17 mouse cellular contexts compared by ENCODE assay signal in the genomic region with DNA sequence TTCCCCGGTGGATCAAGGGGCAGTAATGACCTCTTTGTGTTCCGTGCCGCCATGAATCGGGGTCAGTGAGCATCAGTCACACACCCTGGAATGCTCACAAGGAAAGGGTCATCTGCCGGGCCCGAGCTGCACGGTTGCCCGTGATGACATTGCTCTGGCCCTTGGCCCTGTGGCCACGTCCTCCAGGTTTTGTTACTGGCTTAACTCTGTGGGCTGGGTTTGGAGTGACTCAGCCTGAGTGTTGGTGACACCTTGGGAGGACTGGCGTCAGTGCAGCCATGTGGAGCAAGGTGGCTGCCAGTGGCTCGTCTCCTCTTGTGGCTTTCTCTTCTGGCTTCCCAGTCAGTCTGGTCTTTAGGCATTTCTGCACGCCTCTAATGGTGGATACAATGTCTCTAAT. TPM values are rescaled to one million over a fixed set of nuclear protein-coding genes. Genes with fewer than 3 reads are reported as not detected.
A peak's percentile ranks its signal among the peaks of the same experiment; 100 is the strongest.
DNase-seq lines count a peak whose midpoint lies in the region; ATAC-seq and TF ChIP-seq lines count a peak whose summit lies in the region.
"Had no signal": no experiment of that assay in that cellular context is flagged by ENCODE, and none has a peak within 500 bp of the region (broad histone marks: within the 10 kb centered on the region; RNA-seq: fewer than 3 reads in every experiment).

No protein-coding gene starts in this region.

- H3K36me3 ChIP-seq in heart, adult 2 months (ENCODE audit: control insufficient read depth, insufficient read depth, low read length): no peaks in the 10 kb centered on the region
- no peaks in the 10 kb centered on the region for H3K36me3 ChIP-seq in liver, embryonic 16.5 days (ENCODE audit: control insufficient read depth, insufficient read depth)
- H3K36me3 ChIP-seq in midbrain, embryonic 13.5 days: peaks cover 3% of the 10 kb centered on the region; the same call in 1 of the 2 replicates
- H3K36me3 ChIP-seq: heart, embryonic 15.5 days; limb, embryonic 15.5 days; neural tube, embryonic 15.5 days; stomach, embryonic 15.5 days had no signal

- H3K4me3 ChIP-seq in heart, adult 2 months: no peak overlapping the region
- no peak overlapping the region for H3K4me3 ChIP-seq in liver, embryonic 16.5 days (ENCODE audit: low read depth, low read length)
- H3K4me3 ChIP-seq in midbrain, embryonic 13.5 days (replicated peaks): no peak overlapping the region
- H3K4me3 ChIP-seq: heart, embryonic 15.5 days; limb, embryonic 15.5 days; neural tube, embryonic 15.5 days; stomach, embryonic 15.5 days had no signal

- DNase-seq in heart, adult 2 months: peak in 1 of 2 experiments; percentile 41
- DNase-seq in heart, adult 8-10 months (ENCODE audit: low spot score): no peak
- DNase-seq in adrenal gland, adult 2 months: peak; percentile 82
- DNase-seq in brain, adult 2 months (ENCODE audit: low read depth, low spot score): peak; percentile 35
- no peak for DNase-seq in layer of hippocampus, adult 9-11 months
- DNase-seq: kidney, adult 9 months had no signal

- 70% methylated on average over 12 of the region's 12 CpGs for WGBS in heart, adult 2 months
- WGBS in liver, embryonic 16.5 days (ENCODE audit: insufficient replicate concordance): 81% methylated on average over 12 of the region's 12 CpGs
- 88% methylated on average over 12 of the region's 12 CpGs for WGBS in midbrain, embryonic 13.5 days

- ATAC-seq in liver, embryonic 16.5 days (ENCODE audit: low read depth): peak; percentile 22; the same call in 1 of the 2 replicates
- no peak for ATAC-seq in midbrain, embryonic 13.5 days
- ATAC-seq: activated CD4-positive, CD25-positive, alpha-beta regulatory T cell, adult 4 months; forebrain, embryonic 16.5 days had no signal

- H3K9ac ChIP-seq in heart, adult 2 months (ENCODE audit: low read depth, low read length): no peak overlapping the region
- H3K9ac ChIP-seq in liver, embryonic 16.5 days (ENCODE audit: low read depth, low read length): no peak overlapping the region
- H3K9ac ChIP-seq in midbrain, embryonic 13.5 days (replicated peaks): no peak overlapping the region
- H3K9ac ChIP-seq: heart, embryonic 15.5 days; hindbrain, embryonic 14.5 days; limb, embryonic 15.5 days; neural tube, embryonic 15.5 days; stomach, embryonic 15.5 days had no signal

- no peaks in the 10 kb centered on the region for H3K9me3 ChIP-seq in liver, embryonic 16.5 days (replicated peaks; ENCODE audit: control insufficient read depth, low read length)
- no peaks in the 10 kb centered on the region for H3K9me3 ChIP-seq in midbrain, embryonic 13.5 days
- H3K9me3 ChIP-seq: G1E; heart, embryonic 15.5 days; limb, embryonic 15.5 days; neural tube, embryonic 15.5 days; stomach, embryonic 15.5 days had no signal

- H3K4me1 ChIP-seq in heart, adult 2 months (ENCODE audit: control insufficient read depth, insufficient read depth, low read length): peaks cover 7% of the 10 kb centered on the region
- H3K4me1 ChIP-seq in liver, embryonic 16.5 days (ENCODE audit: control insufficient read depth, low read depth, low read length): no peaks in the 10 kb centered on the region
- no peaks in the 10 kb centered on the region for H3K4me1 ChIP-seq in midbrain, embryonic 13.5 days (replicated peaks)
- H3K4me1 ChIP-seq: neural tube, embryonic 15.5 days had no signal

- TF ChIP-seq CTCF in heart, adult 2 months (IDR thresholded peaks at IDR 0.05): peak; percentile 14; the same call in 1 of the 2 replicates

- no peaks in the 10 kb centered on the region for H3K79me2 ChIP-seq in heart, adult 2 months (replicated peaks; ENCODE audit: control insufficient read depth, insufficient read depth, low read length)

- no peak overlapping the region for H3K4me2 ChIP-seq in liver, embryonic 16.5 days (ENCODE audit: low read depth, low read length)
- no peak overlapping the region for H3K4me2 ChIP-seq in midbrain, embryonic 13.5 days (replicated peaks)
- H3K4me2 ChIP-seq: heart, embryonic 15.5 days; hindbrain, embryonic 14.5 days; limb, embryonic 15.5 days; neural tube, embryonic 15.5 days; stomach, embryonic 15.5 days had no signal

- no peaks in the 10 kb centered on the region for H3K27me3 ChIP-seq in heart, adult 2 months (ENCODE audit: control insufficient read depth, insufficient read depth, low read length)
- H3K27me3 ChIP-seq in liver, embryonic 16.5 days (ENCODE audit: control insufficient read depth, insufficient read depth, low read depth, low read length): no peaks in the 10 kb centered on the region
- H3K27me3 ChIP-seq in midbrain, embryonic 13.5 days: no peaks in the 10 kb centered on the region
- H3K27me3 ChIP-seq: heart, embryonic 15.5 days; limb, embryonic 15.5 days; neural tube, embryonic 15.5 days; stomach, embryonic 15.5 days had no signal

- no peak for TF ChIP-seq POLR2A in heart, adult 2 months (IDR thresholded peaks at IDR 0.05; ENCODE audit: insufficient read depth, low read depth, low read length)

- H3K27ac ChIP-seq in heart, adult 2 months: peak overlapping the region; percentile 24
- no peak overlapping the region for H3K27ac ChIP-seq in liver, embryonic 16.5 days (ENCODE audit: low read length)
- H3K27ac ChIP-seq in midbrain, embryonic 13.5 days: no peak overlapping the region
- H3K27ac ChIP-seq: heart, embryonic 15.5 days; hindbrain, embryonic 14.5 days; limb, embryonic 15.5 days; macrophage; neural tube, embryonic 15.5 days; stomach, embryonic 15.5 days had no signal

- no peak for TF ChIP-seq EP300 in heart, adult 2 months (IDR thresholded peaks at IDR 0.05; ENCODE audit: insufficient read depth, low read depth, low read length)

- intact Hi-C loops in heart, adult 2 months (cut with DNase I): loop anchor here (2.0 to 10.0 kb wide), 6 partner anchors 54 to 519 kb away; partner anchors contain the start of gene Ube2h

RNA-seq across cellular contexts. Expression of gene Zc3hc1, which starts 34.1 kb away (rescaled TPM):
- total RNA-seq in heart, adult 2 months (2021): 10 to 100 TPM; 16.0 to 16.2 TPM
- 13.4 and 15.1 TPM in 2 replicates for polyA plus RNA-seq in heart, adult 2 months (2012; rRNA removed)
- total RNA-seq in heart, adult 8-10 months (2022): 10 to 100 TPM; 14.5 to 18.4 (median 16.6) TPM
- 10 to 100 TPM; 19.6 to 21.7 TPM for total RNA-seq in adrenal gland, adult 2 months (2021)
- 16.9 and 18.1 TPM in 2 replicates for polyA plus RNA-seq in adrenal gland, adult 2 months (2012; rRNA removed)
- 20.9 and 22.5 TPM in 2 replicates for polyA plus RNA-seq in liver, embryonic 16.5 days (2015; fragmentation: Nextera tagmentation; extraction: Ambion mirVana)
- polyA plus RNA-seq in midbrain, embryonic 13.5 days (2015; fragmentation: Nextera tagmentation; extraction: Ambion mirVana): 66.7 and 68.4 TPM in 2 replicates

RNA-seq across cellular contexts. Expression of gene Klhdc10, which starts 45.0 kb away (rescaled TPM):
- 10 to 100 TPM; 47.4 to 52.0 TPM for total RNA-seq in heart, adult 2 months (2021)
- polyA plus RNA-seq in heart, adult 2 months (2012; rRNA removed): 19.4 and 41.4 TPM in 2 replicates
- total RNA-seq in heart, adult 8-10 months (2022): 10 to 100 TPM; 45.4 to 55.7 (median 50.9) TPM
- total RNA-seq in adrenal gland, adult 2 months (2021): 10 to 100 TPM; 57.8 to 75.6 TPM
- polyA plus RNA-seq in adrenal gland, adult 2 months (2012; rRNA removed): 14.1 and 15.7 TPM in 2 replicates
- polyA plus RNA-seq in liver, embryonic 16.5 days (2015; fragmentation: Nextera tagmentation; extraction: Ambion mirVana): 6.8 and 7.5 TPM in 2 replicates
- 35.2 and 35.6 TPM in 2 replicates for polyA plus RNA-seq in midbrain, embryonic 13.5 days (2015; fragmentation: Nextera tagmentation; extraction: Ambion mirVana)

RNA-seq across cellular contexts. Expression of gene Ube2h, which starts 52.3 kb away (rescaled TPM):
- 10 to 100 TPM; 61.5 to 61.7 TPM for total RNA-seq in heart, adult 2 months (2021)
- 29.4 and 44.2 TPM in 2 replicates for polyA plus RNA-seq in heart, adult 2 months (2012; rRNA removed)
- total RNA-seq in heart, adult 8-10 months (2022): 10 to 100 TPM; 59.8 to 73.0 (median 62.5) TPM
- total RNA-seq in adrenal gland, adult 2 months (2021): 100 to 1,000 TPM in 1 of 2 experiments, 10 to 100 TPM in 1; 94.9 to 150 TPM
- 129 and 162 TPM in 2 replicates for polyA plus RNA-seq in adrenal gland, adult 2 months (2012; rRNA removed)
- polyA plus RNA-seq in liver, embryonic 16.5 days (2015; fragmentation: Nextera tagmentation; extraction: Ambion mirVana): 36.1 and 37.7 TPM in 2 replicates
- 57.6 and 66.0 TPM in 2 replicates for polyA plus RNA-seq in midbrain, embryonic 13.5 days (2015; fragmentation: Nextera tagmentation; extraction: Ambion mirVana)

Comparison
In these comparisons a context has a peak if more than half of its experiments do, and no peak if none do; other contexts are left out.
1. DNase-seq: peak in adrenal gland, adult 2 months (single experiment) and brain, adult 2 months (single experiment); none in heart, adult 8-10 months (single experiment) and layer of hippocampus, adult 9-11 months (single experiment).